Mouse (Mus musculus): ENCODE data around the gene Prrg2. TPM values are rescaled to one million over a fixed set of nuclear protein-coding genes. Genes with fewer than 3 reads are reported as not detected.

Gene Prrg2
- polyA plus RNA-seq, 1 experiment, result 18.2 TPM

DNA sequence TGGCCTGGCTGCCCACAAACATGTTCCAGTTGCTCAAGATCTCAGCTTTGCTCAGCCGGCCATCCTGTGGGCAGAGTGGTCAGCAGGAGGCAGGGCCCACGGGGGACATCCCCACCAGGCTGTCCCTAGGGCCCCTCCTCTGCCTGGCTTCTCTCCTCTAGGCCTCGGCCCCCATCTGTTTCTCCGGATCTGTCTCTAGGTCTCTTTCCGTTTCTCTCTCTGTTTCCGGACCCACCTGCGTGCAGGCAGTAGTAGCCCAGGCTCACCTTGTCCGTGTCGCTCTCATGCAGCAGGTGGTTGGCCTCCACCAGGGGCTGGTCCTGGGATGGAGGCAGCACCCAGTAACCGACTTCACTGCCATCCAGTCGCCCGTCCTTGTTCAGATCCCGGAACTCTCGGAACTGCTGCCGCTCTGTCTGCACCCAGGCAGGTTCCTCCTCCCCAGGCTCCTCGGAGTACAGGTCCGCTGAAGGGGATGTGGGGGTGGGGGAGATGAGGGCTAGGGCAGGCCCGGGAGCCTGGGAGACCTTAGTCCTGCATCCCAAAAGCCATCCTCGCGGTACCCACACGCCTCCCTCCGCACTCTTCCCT is 20.9 kb upstream of the Prrg2 start:
- 0 out of 2 replicates have a peak, but pooled peaks have one; percentile 37 for TF ChIP-seq POLR2A (IDR thresholded peaks at IDR 0.05; ENCODE audit: borderline replicate concordance, control insufficient read depth, low read depth, low read length)
- TF ChIP-seq CTCF (IDR thresholded peaks at IDR 0.05; ENCODE audit: control insufficient read depth, insufficient read depth, low read length), result no peak
- H3K4me3 ChIP-seq (replicated peaks; ENCODE audit: control insufficient read depth, low read depth, low read length), result peak overlapping the region; percentile 50
- 35% methylated on average over 22 of the region's 22 CpGs for WGBS
- H3K4me1 ChIP-seq (ENCODE audit: control insufficient read depth, insufficient read depth, low read length), result peaks cover 3% of the 10 kb centered on the region; the same call in 1 of the 2 replicates
- H3K27ac ChIP-seq (ENCODE audit: control insufficient read depth, insufficient read depth, low read depth, low read length, poor library complexity), result peak overlapping the region; percentile 53

DNA sequence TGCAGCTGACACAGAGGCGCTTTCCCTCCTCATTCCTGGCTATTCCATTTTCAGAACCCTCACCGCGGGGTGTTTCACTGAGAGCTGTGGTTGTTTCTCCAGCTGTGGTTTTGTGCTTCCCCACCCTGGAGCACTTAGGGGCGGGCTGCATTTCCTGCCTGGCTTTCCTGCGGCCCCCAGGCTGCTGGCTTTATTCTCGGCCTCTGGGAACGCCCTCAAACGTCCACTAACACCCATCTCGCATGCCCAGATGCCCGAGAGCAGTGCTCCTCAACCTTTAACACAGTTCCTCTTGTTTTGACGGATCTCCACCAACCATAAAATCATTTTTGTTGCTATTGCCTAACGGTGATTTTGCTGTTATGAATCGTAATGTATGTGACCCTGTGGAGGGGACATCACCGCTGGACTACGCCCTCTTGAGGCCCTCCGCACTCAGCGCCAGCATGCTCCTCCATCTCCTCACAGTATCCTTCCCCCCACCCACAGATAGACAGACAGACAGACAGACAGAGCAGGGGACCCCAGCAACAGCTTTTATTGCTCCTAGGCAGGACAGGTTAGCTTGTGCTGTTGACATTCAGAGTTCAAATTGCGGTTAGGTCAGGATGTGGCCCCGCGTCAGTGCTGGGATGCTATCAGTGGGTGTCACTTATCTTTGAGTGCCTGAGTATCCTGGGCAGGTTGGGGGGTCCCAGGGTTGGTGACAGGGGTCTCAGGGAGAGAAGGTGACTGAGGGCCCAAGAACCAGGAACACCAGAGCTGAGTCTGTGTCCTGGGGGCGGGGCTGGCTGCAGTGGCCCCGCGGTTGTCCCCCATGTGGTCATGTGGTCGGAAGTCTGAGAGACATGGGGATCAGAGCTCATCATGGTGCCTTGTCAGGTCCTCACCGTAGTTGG is 20.2 kb upstream of the Prrg2 start:
- H3K4me3 ChIP-seq (replicated peaks; ENCODE audit: control insufficient read depth, low read depth, low read length), result peak overlapping the region; percentile 50
- peaks cover 3% of the 10 kb centered on the region; the same call in 1 of the 2 replicates for H3K4me1 ChIP-seq (ENCODE audit: control insufficient read depth, insufficient read depth, low read length)
- TF ChIP-seq CTCF (IDR thresholded peaks at IDR 0.05; ENCODE audit: control insufficient read depth, insufficient read depth, low read length), result peak; percentile 36; the same call in 1 of the 2 replicates
- peak; percentile 66; the same call in 1 of the 2 replicates for TF ChIP-seq POLR2A (IDR thresholded peaks at IDR 0.05; ENCODE audit: borderline replicate concordance, control insufficient read depth, low read depth, low read length)
- WGBS, result under 1% methylated on average over 25 of the region's 25 CpGs
- H3K27ac ChIP-seq (ENCODE audit: control insufficient read depth, insufficient read depth, low read depth, low read length, poor library complexity), result peak overlapping the region; percentile 53

GRCm38 (mm10) chr7:45081016-45081415 is 18.5 kb upstream of the Prrg2 start:
- 66% methylated on average over 5 of the region's 5 CpGs for WGBS
- Histone ChIP-seq H3K4me3 (replicated peaks; ENCODE audit: control insufficient read depth, low read depth, low read length) (no peak overlapping the region), H3K27ac (ENCODE audit: control insufficient read depth, insufficient read depth, low read depth, low read length, poor library complexity) (no peak overlapping the region), H3K4me1 (ENCODE audit: control insufficient read depth, insufficient read depth, low read length) (peaks cover 3% of the 10 kb centered on the region; the same call in 1 of the 2 replicates)
- TF ChIP-seq CTCF (IDR thresholded peaks at IDR 0.05; ENCODE audit: control insufficient read depth, insufficient read depth, low read length), result no peak
- no peak for TF ChIP-seq POLR2A (IDR thresholded peaks at IDR 0.05; ENCODE audit: borderline replicate concordance, control insufficient read depth, low read depth, low read length)

- TF ChIP-seq CTCF (IDR thresholded peaks at IDR 0.05; ENCODE audit: control insufficient read depth, insufficient read depth, low read length) (peak; percentile 91), POLR2A (IDR thresholded peaks at IDR 0.05; ENCODE audit: borderline replicate concordance, control insufficient read depth, low read depth, low read length) (no peak)
- Histone ChIP-seq H3K27ac (ENCODE audit: control insufficient read depth, insufficient read depth, low read depth, low read length, poor library complexity) (no peak overlapping the region), H3K4me3 (replicated peaks; ENCODE audit: control insufficient read depth, low read depth, low read length) (no peak overlapping the region), H3K4me1 (ENCODE audit: control insufficient read depth, insufficient read depth, low read length) (peaks cover 3% of the 10 kb centered on the region; the same call in 1 of the 2 replicates)
- WGBS, result 0% methylated on average over 10 of the region's 10 CpGs
These were observed 17.4 kb upstream of the Prrg2 start for GRCm38 (mm10) chr7:45079856-45080255.

GRCm38 (mm10) chr7:45078513-45078912 is 16.0 kb upstream of the Prrg2 start:
- TF ChIP-seq POLR2A (IDR thresholded peaks at IDR 0.05; ENCODE audit: borderline replicate concordance, control insufficient read depth, low read depth, low read length), result no peak
- TF ChIP-seq CTCF (IDR thresholded peaks at IDR 0.05; ENCODE audit: control insufficient read depth, insufficient read depth, low read length), result peak; percentile 81
- 34% methylated on average over 9 of the region's 9 CpGs for WGBS

GRCm38 (mm10) chr7:45077829-45078228 is 15.4 kb upstream of the Prrg2 start:
- WGBS, result 87% methylated on average over 2 of the region's 2 CpGs
- TF ChIP-seq CTCF (IDR thresholded peaks at IDR 0.05; ENCODE audit: control insufficient read depth, insufficient read depth, low read length) (no peak), POLR2A (IDR thresholded peaks at IDR 0.05; ENCODE audit: borderline replicate concordance, control insufficient read depth, low read depth, low read length) (no peak)
- Histone ChIP-seq H3K4me1 (ENCODE audit: control insufficient read depth, insufficient read depth, low read length) (peaks cover 2% of the 10 kb centered on the region; the same call in 1 of the 2 replicates), H3K27ac (ENCODE audit: control insufficient read depth, insufficient read depth, low read depth, low read length, poor library complexity) (no peak overlapping the region), H3K4me3 (replicated peaks; ENCODE audit: control insufficient read depth, low read depth, low read length) (no peak overlapping the region)

More at GRCm38 (mm10) chr7:45078513-45078912, 16.0 kb upstream of the Prrg2 start:
- H3K27ac ChIP-seq (ENCODE audit: control insufficient read depth, insufficient read depth, low read depth, low read length, poor library complexity), result no peak overlapping the region
- H3K4me3 ChIP-seq (replicated peaks; ENCODE audit: control insufficient read depth, low read depth, low read length), result no peak overlapping the region
- peaks cover 3% of the 10 kb centered on the region; the same call in 1 of the 2 replicates for H3K4me1 ChIP-seq (ENCODE audit: control insufficient read depth, insufficient read depth, low read length)

- H3K4me3 ChIP-seq (replicated peaks; ENCODE audit: control insufficient read depth, low read depth, low read length), result no peak overlapping the region
- TF ChIP-seq POLR2A (IDR thresholded peaks at IDR 0.05; ENCODE audit: borderline replicate concordance, control insufficient read depth, low read depth, low read length) (no peak), CTCF (IDR thresholded peaks at IDR 0.05; ENCODE audit: control insufficient read depth, insufficient read depth, low read length) (no peak)
- no peaks in the 10 kb centered on the region; the same call in 1 of the 2 replicates for H3K4me1 ChIP-seq (ENCODE audit: control insufficient read depth, insufficient read depth, low read length)
- no peak overlapping the region for H3K27ac ChIP-seq (ENCODE audit: control insufficient read depth, insufficient read depth, low read depth, low read length, poor library complexity)
- WGBS, result 91% methylated on average over 14 of the region's 14 CpGs
These were observed 14.8 kb upstream of the Prrg2 start for GRCm38 (mm10) chr7:45077322-45077721.

DNA sequence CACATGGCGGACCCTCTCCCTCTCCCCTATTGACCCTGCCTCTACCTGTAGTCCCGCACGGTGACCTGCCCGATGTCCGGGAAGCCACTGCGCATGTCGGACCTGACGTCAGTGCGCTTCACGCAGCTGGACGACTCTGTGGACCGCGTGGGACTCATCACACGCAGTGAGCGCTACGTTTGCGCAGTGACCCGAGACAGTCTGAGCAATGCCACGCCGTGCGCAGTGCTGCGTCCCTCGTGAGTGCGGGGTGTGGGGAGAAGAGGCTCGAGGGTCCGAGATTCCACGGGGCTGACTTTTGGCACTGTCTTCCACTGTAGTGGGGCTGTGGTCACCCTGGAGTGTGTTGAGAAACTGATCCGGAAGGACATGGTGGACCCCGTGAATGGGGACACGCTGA is 14.0 kb upstream of the Prrg2 start:
- Histone ChIP-seq H3K27ac (ENCODE audit: control insufficient read depth, insufficient read depth, low read depth, low read length, poor library complexity) (no peak overlapping the region), H3K4me3 (replicated peaks; ENCODE audit: control insufficient read depth, low read depth, low read length) (no peak overlapping the region), H3K4me1 (ENCODE audit: control insufficient read depth, insufficient read depth, low read length) (no peaks in the 10 kb centered on the region; the same call in 1 of the 2 replicates)
- TF ChIP-seq POLR2A (IDR thresholded peaks at IDR 0.05; ENCODE audit: borderline replicate concordance, control insufficient read depth, low read depth, low read length), result no peak
- no peak for TF ChIP-seq CTCF (IDR thresholded peaks at IDR 0.05; ENCODE audit: control insufficient read depth, insufficient read depth, low read length)
- 94% methylated on average over 30 of the region's 30 CpGs for WGBS
